Mouse (Mus musculus) olfactory bulb, adult 2 months (tissue): Measurements from ENCODE around the gene Krt33b. TPM values are rescaled to one million over a fixed set of nuclear protein-coding genes. Genes with fewer than 3 reads are reported as not detected.

Experiments
- H3K27ac ChIP-seq: fragments of 200-500 bp; 2 replicates; pipeline ENCODE4 v1.5.1; 2012; ENCODE audit warnings: low read depth, low read length; ENCODE audit not compliant: insufficient read depth
- H3K4me1 ChIP-seq: fragments of 200-500 bp; 2 replicates; pipeline ENCODE4 v1.6.1; 2012; ENCODE audit warnings: low read length; ENCODE audit not compliant: control insufficient read depth, insufficient read depth
- H3K4me3 ChIP-seq: fragments of 200-500 bp; 2 replicates; pipeline ENCODE4 v1.5.1; 2012; ENCODE audit warnings: mild to moderate bottlenecking, low read depth, low read length, moderate library complexity; ENCODE audit not compliant: insufficient read depth
- CTCF ChIP-seq: fragments of 200-500 bp; IDR thresholded peaks from 2 replicates; pipeline ENCODE4 v1.5.1; 2012; ENCODE audit warnings: low read depth, mild to moderate bottlenecking, low read length, moderate library complexity; ENCODE audit not compliant: insufficient read depth
- POLR2A ChIP-seq: fragments of 200-500 bp; IDR thresholded peaks from 2 replicates; pipeline ENCODE4 v1.6.1; 2012; ENCODE audit warnings: mild to moderate bottlenecking, low read depth, low read length, moderate library complexity; ENCODE audit not compliant: insufficient read depth
- WGBS: fragments of 180-500 bp; shearing (Covaris S2); methylation state at CpG from one replicate; pipeline ENCODE4 v1.1.7; 2018; 5-methylcytosine and 5-hydroxymethylcytosine counted together
- polyA plus RNA-seq: library from polyadenylated mRNA; stranded (reverse); fragments of >200 nt; gene quantifications from 2 replicates; pipeline ENCODE4 v1.2.4, GENCODE M21; 2012; ENCODE audit warnings: low replicate concordance; ENCODE audit not compliant: missing spikeins, insufficient read depth, insufficient read length

The Krt33b gene
- polyA plus RNA-seq, 1 experiment = not detected

DNA sequence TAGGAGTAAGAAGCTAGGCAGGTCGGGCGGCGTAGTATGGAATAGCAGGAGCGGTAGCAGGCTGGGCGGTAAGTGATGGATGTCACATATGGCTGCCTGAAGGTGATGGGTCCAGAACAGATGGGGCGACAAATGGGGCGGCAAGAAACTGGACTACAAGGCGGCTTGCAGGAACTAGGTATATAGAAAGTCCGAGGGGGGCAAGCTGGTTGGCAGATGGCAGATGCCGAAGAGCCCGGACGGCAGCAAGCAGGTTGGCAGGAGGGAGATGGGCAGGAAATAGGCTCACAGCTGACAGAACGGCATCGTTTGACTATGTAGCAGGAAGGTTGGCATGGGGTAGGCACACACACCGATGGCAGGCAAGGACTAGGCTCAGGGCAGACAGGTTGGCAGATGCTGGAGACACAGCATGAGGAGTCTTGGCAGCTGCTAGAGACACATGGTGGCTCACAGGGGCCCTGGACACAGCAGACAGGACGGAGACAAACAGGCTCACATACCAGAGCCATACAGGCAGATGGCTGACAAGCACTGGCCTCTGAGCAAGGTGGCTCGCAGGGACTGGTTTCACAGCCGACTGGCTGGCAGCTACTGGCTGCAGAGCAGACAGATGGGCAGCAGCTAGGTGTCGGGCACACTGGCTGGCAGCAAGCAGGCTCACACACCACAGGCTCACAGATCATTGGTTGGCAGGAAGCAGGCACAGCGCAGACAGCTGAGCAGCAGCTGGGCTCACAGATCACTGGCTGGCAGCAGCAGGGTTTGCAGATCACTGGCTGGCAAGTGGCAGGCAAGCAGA, 44.2 kb downstream of the Krt33b start:
- WGBS = 61% methylated on average over 20 of the region's 20 CpGs
- Histone ChIP-seq H3K4me3 (no peak overlapping the region), H3K27ac (no peak overlapping the region), H3K4me1 (peaks cover 10% of the 10 kb centered on the region)
- TF ChIP-seq CTCF (no peak), POLR2A (no peak)

DNA sequence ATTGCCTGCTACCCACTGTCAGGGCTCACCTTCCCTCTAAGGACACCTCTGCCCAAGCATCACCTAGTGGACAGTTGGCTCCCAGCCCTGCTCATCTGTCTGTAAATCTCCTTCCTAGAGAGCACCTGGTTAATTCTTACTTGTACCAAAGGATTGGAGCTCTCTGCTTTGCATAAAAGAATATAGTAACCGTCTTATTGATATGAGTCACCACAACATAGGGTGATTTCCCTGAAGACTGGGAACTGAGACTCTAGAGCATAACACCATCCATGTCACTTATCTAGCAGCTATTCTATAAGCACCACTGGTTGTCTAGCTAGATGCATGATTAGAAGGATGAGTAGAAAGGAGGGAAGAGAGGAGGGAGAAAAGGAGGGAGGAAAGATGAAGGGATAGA, 46.2 kb downstream of the Krt33b start:
- no peak overlapping the region for H3K4me3 ChIP-seq
- TF ChIP-seq POLR2A = no peak
- TF ChIP-seq CTCF = no peak
- no peak overlapping the region for H3K27ac ChIP-seq
- WGBS = 95% methylated on average over 1 of the region's 1 CpGs
- H3K4me1 ChIP-seq = peaks cover 12% of the 10 kb centered on the region

DNA sequence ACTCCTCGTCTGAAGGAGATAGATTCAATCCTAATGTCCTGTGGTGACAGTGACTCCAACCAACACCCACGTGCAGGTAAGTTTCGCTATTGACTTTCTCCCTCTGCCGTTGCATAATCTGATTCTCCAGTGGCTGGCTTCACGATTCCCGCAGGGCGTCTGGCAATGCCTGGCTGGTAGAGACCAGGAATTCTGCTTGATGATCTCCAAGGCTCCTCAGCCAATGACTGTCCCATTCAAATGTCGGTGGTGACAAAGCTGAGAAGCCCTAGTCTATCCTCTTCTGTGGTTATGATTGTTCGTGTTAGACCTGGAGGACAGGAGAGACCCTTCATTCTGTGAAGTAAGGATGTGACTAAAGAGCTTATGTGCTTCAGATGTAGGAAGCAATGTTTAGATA, 46.9 kb downstream of the Krt33b start:
- no peak overlapping the region for H3K4me3 ChIP-seq
- no peak for TF ChIP-seq POLR2A
- no peak for TF ChIP-seq CTCF
- H3K4me1 ChIP-seq = peaks cover 12% of the 10 kb centered on the region
- H3K27ac ChIP-seq = no peak overlapping the region
- 88% methylated on average over 9 of the region's 9 CpGs for WGBS

DNA sequence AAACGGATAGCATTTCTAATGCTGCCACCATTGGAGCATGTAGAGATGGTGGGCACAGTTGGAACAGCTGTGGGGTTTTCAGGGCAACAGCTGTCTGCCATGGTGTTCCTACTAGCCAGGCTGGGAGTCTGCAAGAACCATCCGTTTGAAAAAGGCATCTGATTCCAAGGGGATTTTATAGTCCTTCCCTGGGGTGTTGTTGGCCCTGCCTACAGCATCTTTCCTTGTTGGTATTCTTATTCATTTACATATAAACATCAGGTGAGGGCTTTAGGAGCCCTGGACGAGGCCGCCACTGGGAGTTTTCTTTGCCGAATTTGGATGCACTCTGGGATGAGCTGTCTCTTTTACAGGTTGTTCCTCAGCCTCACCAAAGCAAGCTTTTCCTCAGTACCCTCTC, 50.7 kb downstream of the Krt33b start, which contains the start of gene Krtap29-1:
Gene Krtap29-1, minus strand, starts transcription at position 101 of the 400 bp plus-strand sequence.
- Histone ChIP-seq H3K4me3 (no peak within 1 kb of the TSS), H3K27ac (no peak within 1 kb of the TSS), H3K4me1 (0 out of 2 replicates have a peak, but pooled peaks cover 2% of the 10 kb centered on the region)
- TF ChIP-seq POLR2A = no peak
- TF ChIP-seq CTCF = no peak
- 74% methylated on average over 5 of the region's 5 CpGs for WGBS

Other genes with a start within 250 kb of the Krt33b start
- not detected in 2 replicates for gene Krtap4-8, start 249.2 kb downstream of the Krt33b start, polyA plus RNA-seq
- not detected in 2 replicates for gene Krtap4-9, start 244.7 kb downstream of the Krt33b start, polyA plus RNA-seq
- gene Gm11596, start 236.4 kb downstream of the Krt33b start, polyA plus RNA-seq = not detected in 2 replicates
- gene Gm11569, start 230.9 kb downstream of the Krt33b start, polyA plus RNA-seq = not detected in 2 replicates
- gene Gm11554, start 225.4 kb downstream of the Krt33b start, polyA plus RNA-seq = not detected in 2 replicates
- not detected in 2 replicates for gene Krtap4-13, start 220.0 kb downstream of the Krt33b start, polyA plus RNA-seq
- gene Gm11564, start 214.2 kb downstream of the Krt33b start, polyA plus RNA-seq = not detected in 2 replicates
- gene 2300003K06Rik, start 191.8 kb downstream of the Krt33b start, polyA plus RNA-seq = not detected in 2 replicates
- gene Krtap4-16, start 178.3 kb downstream of the Krt33b start, polyA plus RNA-seq = not detected in 2 replicates
- not detected in 2 replicates for gene Gm11568, start 172.0 kb downstream of the Krt33b start, polyA plus RNA-seq
- not detected in 2 replicates for gene Gm11559, start 165.4 kb downstream of the Krt33b start, polyA plus RNA-seq
- gene Krtap9-1, start 156.5 kb downstream of the Krt33b start, polyA plus RNA-seq = not detected in 2 replicates
- gene Gm11567, start 150.7 kb downstream of the Krt33b start, polyA plus RNA-seq = not detected in 2 replicates
- not detected in 2 replicates for gene Krtap31-1, start 121.9 kb downstream of the Krt33b start, polyA plus RNA-seq
- gene Gm11565, start 115.1 kb downstream of the Krt33b start, polyA plus RNA-seq = not detected in 2 replicates
- not detected in 2 replicates for gene Krtap31-2, start 93.6 kb downstream of the Krt33b start, polyA plus RNA-seq
- not detected in 2 replicates for gene Krtap9-5, start 81.4 kb downstream of the Krt33b start, polyA plus RNA-seq
- not detected in 2 replicates for gene Krtap29-1, start 50.8 kb downstream of the Krt33b start, polyA plus RNA-seq
- not detected in 2 replicates for gene Krtap16-1, start 43.3 kb downstream of the Krt33b start, polyA plus RNA-seq
- not detected in 2 replicates for gene Krtap17-1, start 35.9 kb downstream of the Krt33b start, polyA plus RNA-seq
- not detected in 2 replicates for gene Krt33a, start 13.7 kb downstream of the Krt33b start, polyA plus RNA-seq
- gene Krt34, start 11.7 kb upstream of the Krt33b start, polyA plus RNA-seq = not detected in 2 replicates
- gene Krt31, start 20.7 kb upstream of the Krt33b start, polyA plus RNA-seq = not detected in 2 replicates
- not detected in 2 replicates for gene Krt32, start 58.4 kb upstream of the Krt33b start, polyA plus RNA-seq
- gene Krt35, start 66.4 kb upstream of the Krt33b start, polyA plus RNA-seq = not detected in 2 replicates
- not detected in 2 replicates for gene Krt36, start 75.8 kb upstream of the Krt33b start, polyA plus RNA-seq
- gene Krt13, start 91.7 kb upstream of the Krt33b start, polyA plus RNA-seq = not detected in 2 replicates
- not detected in 2 replicates for gene Krt15, start 106.1 kb upstream of the Krt33b start, polyA plus RNA-seq
- gene Krt19, start 118.8 kb upstream of the Krt33b start, polyA plus RNA-seq = not detected in 2 replicates
- gene Krt9, start 163.4 kb upstream of the Krt33b start, polyA plus RNA-seq = not detected in 2 replicates
- gene Krt14, start 177.7 kb upstream of the Krt33b start, polyA plus RNA-seq = not detected in 2 replicates
- not detected in 2 replicates for gene Krt16, start 219.0 kb upstream of the Krt33b start, polyA plus RNA-seq
- gene Krt17, start 231.2 kb upstream of the Krt33b start, polyA plus RNA-seq = not detected in 2 replicates
- not detected in 2 replicates for gene Krt42, start 240.0 kb upstream of the Krt33b start, polyA plus RNA-seq